Mouse (Mus musculus): Measurements from ENCODE around the gene Ubtfl1. TPM values are rescaled to one million over a fixed set of nuclear protein-coding genes. Genes with fewer than 3 reads are reported as not detected.
"Not testable (repeated sequence)": the region's sequence is repeated elsewhere in the genome, so short reads cannot be mapped to it uniquely, and the experiment has no call there.

Gene Ubtfl1
- not detected in 2 replicates for polyA plus RNA-seq (2015; fragmentation: Nextera tagmentation; extraction: Ambion mirVana)

- no peak for DNase-seq (ENCODE audit: low spot score)
Measured at GRCm38 (mm10) chr9:18404118-18404517, at the start of gene Ubtfl1. Gene Ubtfl1 (plus strand): TSS chr9:18404418.

DNA sequence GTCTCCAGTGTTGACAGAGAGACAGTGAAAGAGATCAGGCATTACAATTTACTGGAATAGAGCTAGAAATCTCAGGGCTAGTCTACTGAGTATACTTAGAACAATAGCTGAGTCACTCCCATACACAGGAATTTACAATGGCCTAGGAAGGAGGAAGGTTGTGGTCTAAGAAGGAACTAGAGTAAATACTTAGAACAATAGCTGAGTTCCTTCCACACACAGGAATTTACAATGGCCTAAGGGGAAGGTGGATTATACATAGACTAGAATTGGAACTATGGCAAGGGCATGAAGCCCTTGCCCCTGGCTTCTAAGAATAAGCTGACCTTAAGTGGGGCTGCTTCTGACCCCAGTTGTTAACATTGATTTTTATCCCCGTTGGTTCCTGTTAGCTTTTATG lies 31.2 kb upstream of the Ubtfl1 start:
- not testable (repeated sequence) for DNase-seq (ENCODE audit: low spot score)

- DNase-seq (ENCODE audit: low spot score), result no peak
Measured at GRCm38 (mm10) chr9:18385782-18386181, 18.4 kb upstream of the Ubtfl1 start.

DNA sequence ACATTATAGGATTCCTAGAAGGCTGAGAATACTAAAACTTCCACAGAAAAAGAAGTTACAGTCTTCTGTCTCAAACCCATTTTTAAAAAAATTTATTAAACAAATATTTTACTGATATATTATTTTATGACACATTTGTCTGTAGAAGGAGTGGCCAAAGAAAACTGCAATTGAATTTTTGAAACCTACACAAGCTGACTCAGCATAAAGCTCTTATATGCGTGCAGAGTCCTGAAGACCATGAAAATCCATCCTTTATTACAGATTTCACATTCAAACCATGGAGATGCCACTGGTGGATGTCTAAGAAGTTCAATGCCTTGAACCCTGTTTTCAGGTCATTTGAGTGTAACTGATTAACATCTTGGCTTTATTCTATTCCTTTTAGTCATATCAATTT lies 4.6 kb upstream of the Ubtfl1 start:
- no peak for DNase-seq (ENCODE audit: low spot score)

- not testable (repeated sequence) for DNase-seq (ENCODE audit: low spot score)
Measured at GRCm38 (mm10) chr9:18402895-18403294, 1.3 kb upstream of the Ubtfl1 start, which contains the start of gene Naalad2. Gene Naalad2 (minus strand): TSS chr9:18402995.

- DNase-seq (ENCODE audit: low spot score), result not testable (repeated sequence)
Measured at GRCm38 (mm10) chr9:18412371-18412770, 8.2 kb downstream of the Ubtfl1 start.

DNA sequence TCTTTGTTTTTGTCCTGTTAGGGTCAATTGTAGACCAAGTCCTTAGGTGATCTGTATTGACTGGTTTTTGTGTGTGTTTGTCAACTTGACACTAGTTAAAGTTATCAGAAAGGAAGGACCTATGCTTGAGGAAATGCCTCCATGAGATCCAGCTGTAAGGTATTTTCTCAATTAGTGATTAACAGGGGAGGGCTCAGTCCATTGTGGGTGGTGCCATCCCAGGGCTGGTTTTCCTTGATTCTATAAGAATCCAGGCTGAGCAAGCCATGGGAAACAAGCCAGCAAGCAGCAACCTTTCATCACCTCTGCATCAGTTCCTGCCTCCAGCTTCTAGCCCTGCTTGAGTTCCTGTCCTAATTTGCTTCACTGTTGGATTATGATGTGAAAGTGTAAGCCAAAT lies 26.1 kb downstream of the Ubtfl1 start, which contains the start of gene Mbd3l2:
TSS of gene Mbd3l2 (plus strand) at position 301 of the 400 bp plus-strand sequence.
- DNase-seq (ENCODE audit: low spot score), result no peak

GRCm38 (mm10) chr9:18431687-18432086 lies 27.5 kb downstream of the Ubtfl1 start:
- no peak for DNase-seq (ENCODE audit: low spot score)

DNA sequence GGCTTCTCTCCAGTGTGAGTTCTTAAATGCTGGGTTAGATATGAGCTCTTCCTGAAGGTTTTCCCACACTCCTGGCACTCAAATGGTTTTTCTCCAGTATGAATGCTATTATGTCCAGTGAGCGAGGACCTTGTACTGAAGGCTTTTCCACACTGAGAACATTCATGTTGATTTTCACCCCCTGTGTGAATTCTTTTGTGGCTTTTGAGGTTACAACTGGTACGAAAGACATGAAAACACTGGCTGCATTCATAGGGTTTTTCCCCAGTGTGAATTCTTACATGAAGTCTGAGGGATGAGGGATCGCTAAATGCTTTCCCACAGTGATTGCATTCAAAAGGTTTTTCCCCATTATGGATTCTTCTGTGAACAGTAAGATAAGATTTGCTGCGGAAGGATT lies 52.3 kb downstream of the Ubtfl1 start:
- DNase-seq (ENCODE audit: low spot score), result no peak

Small RNA genes lying within 50 kb of the gene (microRNA-seq; reads per million reads assigned to microRNA genes)
- gene Gm22854 (ENCODE audit: borderline number of aligned reads), result not detected

Other genes starting within 250 kb of the Ubtfl1 start
- 119 and 134 TPM in 2 replicates for gene Chordc1, start 112.3 kb upstream of the Ubtfl1 start, polyA plus RNA-seq (2015; fragmentation: Nextera tagmentation; extraction: Ambion mirVana)
- 1.5 and 2.8 TPM in 2 replicates for gene Naalad2, start 1.4 kb upstream of the Ubtfl1 start, polyA plus RNA-seq (2015; fragmentation: Nextera tagmentation; extraction: Ambion mirVana)
- not detected in 2 replicates for gene Mbd3l2, start 26.2 kb downstream of the Ubtfl1 start, polyA plus RNA-seq (2015; fragmentation: Nextera tagmentation; extraction: Ambion mirVana)
- gene Zfp558, start 73.8 kb downstream of the Ubtfl1 start, polyA plus RNA-seq (2015; fragmentation: Nextera tagmentation; extraction: Ambion mirVana), result 1.2 and 1.8 TPM in 2 replicates
- gene Mbd3l1, start 73.9 kb downstream of the Ubtfl1 start, polyA plus RNA-seq (2015; fragmentation: Nextera tagmentation; extraction: Ambion mirVana), result not detected in 2 replicates